ENCODE assay signal across 28 mouse cellular contexts in genomic region chr5:75767213-75767612, GRCm38 (mm10).
DNase-seq lines count a peak whose midpoint lies in the region; ATAC-seq and TF ChIP-seq lines count a peak whose summit lies in the region.
"Had no signal": no experiment of that assay in that cellular context is flagged by ENCODE, and none has a peak within 500 bp of the region (broad histone marks: within the 10 kb centered on the region; RNA-seq: fewer than 3 reads in every experiment).

No protein-coding gene starts in this region.

- no peak for TF ChIP-seq CTCF in kidney, postnatal 0 days (IDR thresholded peaks at IDR 0.05; ENCODE audit: low read depth)

- 59% methylated on average over 1 of the region's 1 CpGs for WGBS in kidney, postnatal 0 days

- H3K4me3 ChIP-seq in kidney, postnatal 0 days (replicated peaks; ENCODE audit: low read depth, low read length) = no peak overlapping the region
- H3K4me3 ChIP-seq: erythroblast, embryonic 14.5 days; forebrain, embryonic 12.5 days; left cerebral cortex, adult 2 months; limb, embryonic 12.5 days; midbrain, embryonic 10.5 days; myocyte; neural tube, embryonic 12.5 days had no signal

- H3K27ac ChIP-seq in kidney, postnatal 0 days = no peak overlapping the region
- H3K27ac ChIP-seq: forebrain, embryonic 12.5 days; left cerebral cortex, adult 2 months; limb, embryonic 12.5 days; macrophage; midbrain, embryonic 10.5 days; neural tube, embryonic 12.5 days had no signal

- no peak for ATAC-seq in kidney, postnatal 0 days (replicated peaks; ENCODE audit: low FRiP score, low read depth)
- peak; percentile 55; the same call in 1 of the 2 replicates for ATAC-seq in granulocyte monocyte progenitor cell, adult 5-6 weeks (replicated peaks; ENCODE audit: poor library complexity, severe bottlenecking)
- peak; percentile 79 for ATAC-seq in megakaryocyte-erythroid progenitor cell, adult 5-6 weeks (replicated peaks; ENCODE audit: low FRiP score, low TSS enrichment, poor library complexity, severe bottlenecking)
- ATAC-seq: hindbrain, embryonic 16.5 days; liver, postnatal 0 days; lung, postnatal 0 days; Patski had no signal

- H3K9me3 ChIP-seq in kidney, postnatal 0 days (replicated peaks; ENCODE audit: low read length) = no peaks in the 10 kb centered on the region
- H3K9me3 ChIP-seq: forebrain, embryonic 12.5 days; limb, embryonic 12.5 days; midbrain, embryonic 10.5 days; neural tube, embryonic 12.5 days had no signal

- peak; percentile 22 for DNase-seq in kidney, postnatal 0 days (ENCODE audit: low spot score)
- no peak for DNase-seq in kidney, adult 9 months
- peak; percentile 61 for DNase-seq in MEL-GATA-1-ER (ENCODE audit: extremely low read depth, low read depth)
- no peak for DNase-seq in cerebellum, postnatal 4 days (ENCODE audit: low spot score in 2 of 2)
- DNase-seq: adrenal gland, postnatal 14 days; B cell, adult 2 months; cerebellum, adult 11-12 months; cerebellum, adult 9-11 months; gastrocnemius, postnatal 25 days; heart, adult 18-20 months; heart, postnatal 14 days; kidney, postnatal 25 days; liver, postnatal 0 days; thymus, postnatal 4 days had no signal

- H3K4me1 ChIP-seq in kidney, postnatal 0 days (replicated peaks; ENCODE audit: insufficient read depth, low read length) = no peaks in the 10 kb centered on the region
- H3K4me1 ChIP-seq: limb, embryonic 12.5 days; midbrain, embryonic 10.5 days; neural tube, embryonic 12.5 days had no signal

- H3K27me3 ChIP-seq in kidney, postnatal 0 days (ENCODE audit: insufficient read depth, low read length) = no peaks in the 10 kb centered on the region
- H3K27me3 ChIP-seq: forebrain, embryonic 12.5 days; limb, embryonic 12.5 days; neural tube, embryonic 12.5 days had no signal

- H3K9ac ChIP-seq in kidney, postnatal 0 days (ENCODE audit: low read depth, low read length) = no peak overlapping the region
- H3K9ac ChIP-seq: forebrain, embryonic 12.5 days; limb, embryonic 12.5 days; liver, postnatal 0 days; neural tube, embryonic 12.5 days had no signal

- no peaks in the 10 kb centered on the region for H3K36me3 ChIP-seq in kidney, postnatal 0 days (ENCODE audit: insufficient read depth, low read length)
- H3K36me3 ChIP-seq: forebrain, embryonic 12.5 days; limb, embryonic 12.5 days; midbrain, embryonic 10.5 days; neural tube, embryonic 12.5 days had no signal

- no peak overlapping the region for H3K4me2 ChIP-seq in kidney, postnatal 0 days (ENCODE audit: low read length)
- H3K4me2 ChIP-seq: forebrain, embryonic 12.5 days; heart, embryonic 11.5 days; limb, embryonic 12.5 days; neural tube, embryonic 12.5 days had no signal

Comparison
In these comparisons a context has a peak if more than half of its experiments do, and no peak if none do; other contexts are left out.
1. DNase-seq: peak in kidney, postnatal 0 days (single experiment) and MEL-GATA-1-ER (single experiment); none in kidney, adult 9 months (single experiment) and cerebellum, postnatal 4 days (0 of 2).